Mouse (Mus musculus) thymus, postnatal 4 days (tissue): ENCODE results near the gene Stard8.
"Not testable (repeated sequence)": the region's sequence is repeated elsewhere in the genome, so short reads cannot be mapped to it uniquely, and the experiment has no call there.

Experiments used
- DNase-seq: peaks from one replicate; pipeline ENCODE4 v3.0.0; 2021

Stard8 gene

GRCm38 (mm10) chrX:99048111-99048510, 45.1 kb downstream of the Stard8 start:
- no peak for DNase-seq

DNA sequence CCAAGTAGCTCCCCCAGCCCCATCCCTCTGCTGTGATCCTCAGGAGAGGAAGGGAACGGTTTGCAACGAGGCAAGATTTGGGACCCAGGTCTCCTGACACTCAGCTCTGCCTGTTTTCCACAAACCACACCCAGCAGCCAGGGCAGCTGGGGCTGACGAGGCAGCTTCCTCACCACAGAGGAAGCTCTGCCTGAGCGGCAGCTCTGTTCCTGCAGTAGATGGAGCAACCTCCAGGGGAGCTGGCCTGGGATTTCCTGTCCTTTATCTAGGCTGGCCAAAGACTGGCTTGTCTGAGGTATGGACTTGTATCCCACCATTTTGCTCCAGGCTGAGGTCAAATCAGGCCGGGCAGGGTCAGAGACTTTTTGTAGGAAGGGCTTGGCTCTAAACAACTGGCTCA, 46.2 kb downstream of the Stard8 start:
- peak; percentile 11 for DNase-seq

GRCm38 (mm10) chrX:99050736-99051481, 47.9 kb downstream of the Stard8 start:
- no peak for DNase-seq

- DNase-seq: no peak
Observed at GRCm38 (mm10) chrX:99052255-99052654, 49.2 kb downstream of the Stard8 start.

DNA sequence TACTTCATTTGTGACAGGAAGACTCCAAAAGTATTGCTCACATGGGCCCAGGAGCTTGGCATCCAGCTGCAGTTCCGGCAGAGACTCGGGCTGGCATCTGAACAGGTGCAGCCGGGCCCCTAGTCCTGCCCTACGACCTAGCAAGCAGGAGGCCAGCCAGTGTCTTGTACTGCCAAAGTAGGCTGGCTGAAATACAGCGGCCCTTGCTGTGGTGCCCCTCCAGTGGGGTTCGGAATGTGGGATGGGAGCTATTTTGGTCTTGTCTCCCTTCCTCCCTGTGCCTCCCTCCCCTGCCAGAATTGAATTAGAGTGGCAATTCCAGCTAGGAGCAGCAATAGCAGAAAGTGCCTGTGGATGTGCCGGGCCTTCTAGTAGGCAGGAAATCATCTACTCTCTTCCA, 51.5 kb downstream of the Stard8 start:
- no peak for DNase-seq

DNA sequence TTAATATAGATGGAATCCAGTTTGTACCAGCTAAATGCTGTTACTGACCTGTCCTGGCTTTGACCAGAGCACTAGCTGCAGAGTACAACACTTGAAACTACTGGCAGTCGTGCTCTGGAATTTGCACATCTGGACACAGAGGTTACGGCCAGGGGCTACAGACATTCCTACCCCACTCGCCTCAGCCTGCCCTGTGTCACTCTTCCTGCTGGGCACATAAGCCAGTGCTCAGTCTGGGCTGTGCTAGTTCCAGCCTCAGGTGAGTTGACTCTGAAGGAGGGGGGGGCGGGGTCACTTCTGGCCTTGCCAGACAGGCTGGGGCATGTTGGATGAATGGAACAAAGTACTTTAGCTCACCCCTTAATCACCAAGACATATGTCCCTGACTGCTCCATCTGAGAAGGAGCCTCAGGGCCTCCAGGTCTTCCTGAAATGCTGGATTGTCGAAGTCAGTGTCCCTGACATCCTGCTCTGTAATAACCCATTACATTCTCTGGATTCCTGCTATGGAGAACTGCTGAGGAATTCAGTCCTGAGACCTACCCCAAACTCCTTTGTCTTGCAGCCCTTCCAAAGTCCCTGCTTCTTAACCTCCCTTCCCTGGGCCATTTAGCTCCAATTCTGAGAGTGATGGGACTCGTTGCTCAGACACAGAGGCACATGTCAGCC, 54.9 kb downstream of the Stard8 start:
- DNase-seq: no peak

DNA sequence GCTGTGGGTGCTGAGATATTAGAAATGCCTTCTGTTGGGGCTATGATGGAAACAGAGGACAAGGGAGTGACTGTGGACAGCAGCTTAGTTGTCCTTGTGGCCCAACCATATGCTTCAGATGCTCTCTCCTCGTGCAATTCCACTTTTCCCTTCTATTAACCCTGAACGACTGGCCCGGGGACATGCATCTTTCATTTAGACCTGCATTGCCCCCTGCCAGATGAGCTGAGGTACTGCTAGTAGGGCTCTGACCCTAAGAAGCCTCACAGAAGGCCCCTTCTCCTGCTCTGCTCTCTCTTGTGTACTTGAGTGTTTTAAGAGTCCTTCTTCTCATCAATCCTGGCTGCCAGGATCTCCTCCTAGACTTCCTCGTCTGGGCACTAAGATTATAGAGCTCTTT, 56.1 kb downstream of the Stard8 start:
- no peak for DNase-seq

- no peak for DNase-seq
Observed at GRCm38 (mm10) chrX:99065582-99065981, 62.5 kb downstream of the Stard8 start.

- DNase-seq: no peak
Observed at GRCm38 (mm10) chrX:99066550-99066949, 63.5 kb downstream of the Stard8 start.

- DNase-seq: no peak
Observed at GRCm38 (mm10) chrX:99067232-99067631, 64.2 kb downstream of the Stard8 start.

DNA sequence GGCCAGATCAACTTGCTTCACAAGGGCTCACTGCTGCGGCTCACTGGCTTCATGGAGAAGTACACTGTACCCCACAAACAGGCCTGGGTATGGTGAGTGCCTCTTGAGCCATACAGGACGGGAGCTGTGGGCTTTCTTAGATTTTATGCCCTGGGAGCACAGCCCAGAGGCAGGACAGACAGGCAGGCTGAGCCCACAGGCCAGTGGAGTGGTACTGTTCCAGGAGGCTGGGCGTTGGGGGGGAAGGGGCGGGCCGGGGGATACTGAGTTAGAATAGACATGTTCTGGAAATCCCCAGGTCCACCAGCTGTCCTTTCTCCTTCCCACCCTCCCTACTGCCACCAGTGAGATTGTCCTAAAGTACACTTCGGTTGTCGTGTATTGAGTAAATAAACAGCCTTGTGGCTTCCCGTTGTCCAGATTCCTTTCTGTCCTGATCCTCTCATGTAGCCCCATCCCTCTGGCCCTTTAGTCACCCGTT, 64.7 kb downstream of the Stard8 start:
- DNase-seq: no peak

DNA sequence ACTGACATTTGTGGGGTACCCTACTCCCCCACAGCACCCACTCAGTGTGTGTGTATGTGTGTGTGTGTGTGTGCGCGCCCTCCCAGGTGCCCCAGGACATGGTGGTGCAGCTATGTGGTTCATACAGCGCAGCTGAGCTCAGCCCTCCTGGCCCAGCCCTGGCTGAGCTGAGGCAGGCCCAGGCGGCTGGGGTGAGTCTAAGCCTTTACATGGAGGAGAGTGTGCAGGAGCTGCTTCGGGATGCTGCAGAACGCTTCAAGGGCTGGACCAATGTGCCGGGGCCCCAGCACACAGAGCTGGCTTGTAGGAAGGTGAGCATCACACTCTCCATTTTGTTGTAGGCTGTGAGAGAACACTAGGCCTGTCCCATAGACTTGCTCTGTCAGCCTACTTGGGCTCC, 68.1 kb downstream of the Stard8 start:
- DNase-seq: no peak

DNA sequence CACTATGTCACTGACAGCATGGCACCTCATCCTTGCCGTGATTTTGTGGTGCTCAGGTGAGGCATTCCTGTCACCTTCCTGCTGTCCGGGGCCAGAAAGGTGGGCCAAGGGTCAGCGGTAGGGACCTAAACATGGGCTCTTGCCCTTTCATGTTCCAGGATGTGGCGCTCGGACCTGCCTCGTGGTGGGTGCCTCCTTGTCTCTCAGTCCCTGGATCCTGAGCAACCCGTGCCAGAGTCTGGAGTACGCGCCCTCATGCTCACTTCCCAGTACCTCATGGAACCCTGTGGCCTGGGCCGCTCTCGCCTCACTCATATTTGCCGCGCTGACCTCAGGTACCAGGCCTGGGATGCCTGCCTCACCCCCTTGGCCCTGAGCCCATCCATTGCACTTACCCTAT, 69.5 kb downstream of the Stard8 start:
- DNase-seq: no peak

GRCm38 (mm10) chrX:99075111-99075510, 72.1 kb downstream of the Stard8 start:
- no peak for DNase-seq

GRCm38 (mm10) chrX:99076460-99076859, 73.4 kb downstream of the Stard8 start:
- DNase-seq: no peak

GRCm38 (mm10) chrX:99078374-99078892, 75.4 kb downstream of the Stard8 start:
- DNase-seq: not testable (repeated sequence)

DNA sequence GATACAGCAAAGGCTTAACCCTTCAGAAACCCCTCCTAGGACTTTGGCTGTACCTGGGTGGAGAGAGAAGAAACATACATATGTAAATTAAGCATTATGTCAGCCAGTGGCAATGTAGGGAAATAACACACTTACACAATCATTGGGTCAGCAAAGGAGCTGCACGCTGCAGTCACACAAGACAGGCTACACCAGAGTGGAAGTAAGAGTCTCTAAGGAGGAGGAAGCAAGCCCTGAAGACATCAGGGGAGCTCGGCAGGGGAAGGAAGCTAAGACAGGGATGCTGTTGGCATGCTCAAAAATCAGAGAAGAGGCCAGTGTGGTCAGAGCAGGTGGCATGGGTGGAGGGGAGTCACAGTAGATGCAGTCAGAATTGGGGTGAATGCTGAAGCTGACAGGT, 89.7 kb downstream of the Stard8 start:
- no peak for DNase-seq

DNA sequence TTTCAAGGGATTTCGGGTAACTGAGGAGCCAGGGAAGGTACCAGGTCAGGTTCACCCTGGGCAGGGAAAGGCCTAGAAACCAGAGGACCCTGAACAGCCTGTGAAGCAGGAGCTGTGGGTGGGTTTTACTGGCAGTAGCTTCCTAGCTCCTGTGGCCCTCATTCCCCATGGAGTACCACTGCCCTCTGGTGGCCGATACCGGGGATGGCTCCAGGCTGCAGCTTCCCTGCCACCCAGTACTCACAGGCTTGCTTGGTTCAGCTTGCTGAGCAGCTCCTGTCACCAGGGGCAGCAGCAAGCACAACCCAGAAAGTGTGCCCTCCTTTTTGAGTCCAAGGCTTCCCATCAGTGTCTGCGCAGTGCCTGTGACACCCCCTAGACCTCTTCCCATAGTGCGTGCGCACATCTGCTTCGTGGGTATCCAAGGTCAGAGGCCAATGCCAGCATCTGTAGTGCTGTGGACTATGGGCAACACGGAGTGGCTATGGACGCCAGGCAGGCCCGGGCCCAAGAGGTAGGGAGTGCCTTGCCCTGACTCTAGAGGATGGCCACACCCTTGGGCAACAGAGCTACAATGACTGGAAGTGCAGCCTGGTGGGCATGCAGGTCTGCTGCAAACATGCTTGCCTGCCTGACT, 108.2 kb downstream of the Stard8 start:
- not testable (repeated sequence) for DNase-seq

- DNase-seq: no peak
Observed at GRCm38 (mm10) chrX:99119510-99119909, 116.5 kb downstream of the Stard8 start.
